Mouse (Mus musculus) intestine, postnatal 0 days (tissue): ENCODE data around the gene Chka. TPM values are rescaled to one million over a fixed set of nuclear protein-coding genes. Genes with fewer than 3 reads are reported as not detected.

Experiments used
- ATAC-seq: fragments of 200-750 bp; cut with Nextera tagmentation; 2 replicates; pipeline ENCODE4 v1.8.0; 2017; ENCODE audit warnings: mild to moderate bottlenecking, moderate TSS enrichment, moderate library complexity
- H3K27ac ChIP-seq: fragments of 300-500 bp; sonication (generic); 2 replicates; pipeline ENCODE4 v1.5.1; 2014; ENCODE audit warnings: mild to moderate bottlenecking, low read depth, low read length, moderate library complexity
- H3K27me3 ChIP-seq: fragments of 300-500 bp; sonication (generic); replicated peaks from 2 replicates; pipeline ENCODE4 v1.6.1; 2014; ENCODE audit warnings: low read length, mixed read lengths; ENCODE audit not compliant: control insufficient read depth, insufficient read depth
- H3K36me3 ChIP-seq: fragments of 300-500 bp; sonication (generic); 2 replicates; pipeline ENCODE4 v1.6.1; 2014; ENCODE audit warnings: mild to moderate bottlenecking, moderate library complexity; ENCODE audit not compliant: control insufficient read depth, insufficient read depth
- H3K4me1 ChIP-seq: fragments of 300-500 bp; sonication (generic); replicated peaks from 2 replicates; pipeline ENCODE4 v1.6.1; 2014; ENCODE audit warnings: antibody characterized with exemption, low read length, mixed read lengths; ENCODE audit not compliant: control insufficient read depth, insufficient read depth
- H3K4me2 ChIP-seq: fragments of 300-500 bp; sonication (generic); replicated peaks from 2 replicates; pipeline ENCODE4 v1.6.1; 2014; ENCODE audit warnings: low read depth, mild to moderate bottlenecking, moderate library complexity
- H3K4me3 ChIP-seq: fragments of 300-500 bp; sonication (generic); 2 replicates; pipeline ENCODE4 v1.5.1; 2014; ENCODE audit warnings: low read depth, low read length
- H3K9ac ChIP-seq: fragments of 300-500 bp; sonication (generic); 2 replicates; pipeline ENCODE4 v1.6.1; 2014; ENCODE audit warnings: mild to moderate bottlenecking, low read depth, low read length
- H3K9me3 ChIP-seq: fragments of 300-500 bp; sonication (generic); 2 replicates; pipeline ENCODE4 v1.6.1; 2016; ENCODE audit warnings: mixed run types; ENCODE audit not compliant: control insufficient read depth
- CTCF ChIP-seq: sonication (generic); IDR thresholded peaks from 2 replicates; pipeline ENCODE4 v1.5.1; 2016; ENCODE audit warnings: low read depth, mild to moderate bottlenecking, control low read depth, antibody characterized with exemption, moderate library complexity
- WGBS: fragments of 180-500 bp; shearing (Covaris S2); extraction: QIAGEN DNeasy Blood & Tissue Kit; methylation state at CpG from one replicate; pipeline ENCODE4 v1.1.7; 2014; 5-methylcytosine and 5-hydroxymethylcytosine counted together
- polyA plus RNA-seq: library from polyadenylated mRNA; unstranded; fragments of >200 nt; fragmentation: Nextera tagmentation; extraction: Ambion mirVana; gene quantifications from 2 replicates; pipeline ENCODE4 v1.2.1, GENCODE M21; 2015

Gene Chka
- polyA plus RNA-seq, 1 experiment from 2014 or later = 113 TPM

DNA sequence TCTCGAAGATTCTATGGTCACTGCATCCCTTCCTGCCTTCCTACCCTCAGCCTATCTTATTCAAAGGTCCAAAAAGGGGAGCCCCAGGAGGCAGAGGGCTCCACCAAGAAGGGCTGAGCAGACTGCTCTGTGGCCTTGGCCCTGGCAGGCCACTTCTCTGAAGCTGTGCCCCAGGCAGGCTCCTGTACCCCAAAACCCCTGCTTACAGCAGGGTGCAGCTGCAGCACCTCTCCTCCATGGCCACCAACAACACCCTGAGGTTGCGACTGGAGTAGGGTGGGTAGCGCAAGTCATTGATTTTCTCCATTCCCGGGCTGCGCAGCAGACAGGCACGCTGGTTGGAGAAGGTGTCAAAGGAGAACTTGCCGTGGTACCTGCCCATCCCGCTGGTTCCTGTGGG, 62.1 kb downstream of the Chka start:
- no peak for TF ChIP-seq CTCF
- no peak for ATAC-seq

DNA sequence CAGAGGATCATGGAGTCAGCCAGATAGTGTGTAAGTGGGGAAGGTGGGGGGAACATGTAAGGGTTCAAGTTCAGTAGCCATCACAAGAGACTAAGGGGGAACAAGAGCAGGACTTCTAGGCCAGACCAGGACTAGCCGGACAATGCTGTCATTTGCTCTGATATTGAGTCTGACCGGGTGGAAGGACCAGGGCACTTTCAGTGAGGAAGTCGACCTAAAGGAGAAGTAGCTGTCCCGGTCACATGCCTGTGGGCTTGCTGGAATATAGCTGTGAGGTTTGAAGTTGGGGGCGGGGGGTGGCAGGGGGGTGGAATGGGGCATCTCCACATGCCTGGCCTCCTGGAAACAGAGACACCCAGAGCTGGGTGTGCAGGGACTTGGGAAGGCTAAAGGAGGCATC, 63.0 kb downstream of the Chka start:
- 92% methylated on average over 5 of the region's 5 CpGs for WGBS
- no peak overlapping the region for H3K27ac ChIP-seq
- no peak for TF ChIP-seq CTCF
- H3K27me3 ChIP-seq = no peaks in the 10 kb centered on the region
- no peak overlapping the region for H3K9ac ChIP-seq
- H3K36me3 ChIP-seq = peaks cover 20% of the 10 kb centered on the region
- H3K9me3 ChIP-seq = no peaks in the 10 kb centered on the region
- H3K4me3 ChIP-seq = no peak overlapping the region
- H3K4me1 ChIP-seq = 0 out of 2 replicates have a peak, but pooled peaks cover 10% of the 10 kb centered on the region
- H3K4me2 ChIP-seq = no peak overlapping the region
- no peak for ATAC-seq

More for the DNA sequence above, 62.1 kb downstream of the Chka start:
- WGBS = 78% methylated on average over 8 of the region's 8 CpGs
- Histone ChIP-seq H3K4me2 (peak overlapping the region; percentile 77), H3K36me3 (peaks cover 23% of the 10 kb centered on the region), H3K9me3 (no peaks in the 10 kb centered on the region), H3K27me3 (no peaks in the 10 kb centered on the region), H3K4me3 (peak overlapping the region; percentile 65), H3K4me1 (0 out of 2 replicates have a peak, but pooled peaks cover 13% of the 10 kb centered on the region), H3K27ac (0 out of 2 replicates have a peak overlapping the region, but pooled peaks have one; percentile 64), H3K9ac (0 out of 2 replicates have a peak overlapping the region, but pooled peaks have one; percentile 57)

- no peak for ATAC-seq
- TF ChIP-seq CTCF = no peak
- H3K27me3 ChIP-seq = no peaks in the 10 kb centered on the region
- H3K4me3 ChIP-seq = no peak overlapping the region
- no peak overlapping the region for H3K9ac ChIP-seq
- H3K4me2 ChIP-seq = no peak overlapping the region
- no peak overlapping the region for H3K27ac ChIP-seq
- no peaks in the 10 kb centered on the region for H3K9me3 ChIP-seq
- no peaks in the 10 kb centered on the region for H3K36me3 ChIP-seq
- 0 out of 2 replicates have a peak, but pooled peaks cover 7% of the 10 kb centered on the region for H3K4me1 ChIP-seq
- WGBS = 69% methylated on average over 11 of the region's 11 CpGs
Observed at GRCm38 (mm10) chr19:3916727-3917126, 65.2 kb downstream of the Chka start.

- Histone ChIP-seq H3K27ac (no peak overlapping the region), H3K27me3 (no peaks in the 10 kb centered on the region), H3K4me1 (0 out of 2 replicates have a peak, but pooled peaks cover 3% of the 10 kb centered on the region), H3K4me3 (no peak overlapping the region), H3K36me3 (no peaks in the 10 kb centered on the region), H3K4me2 (no peak overlapping the region), H3K9ac (no peak overlapping the region), H3K9me3 (no peaks in the 10 kb centered on the region)
- ATAC-seq = no peak
- no peak for TF ChIP-seq CTCF
Observed at GRCm38 (mm10) chr19:3919928-3920327, 68.4 kb downstream of the Chka start.

DNA sequence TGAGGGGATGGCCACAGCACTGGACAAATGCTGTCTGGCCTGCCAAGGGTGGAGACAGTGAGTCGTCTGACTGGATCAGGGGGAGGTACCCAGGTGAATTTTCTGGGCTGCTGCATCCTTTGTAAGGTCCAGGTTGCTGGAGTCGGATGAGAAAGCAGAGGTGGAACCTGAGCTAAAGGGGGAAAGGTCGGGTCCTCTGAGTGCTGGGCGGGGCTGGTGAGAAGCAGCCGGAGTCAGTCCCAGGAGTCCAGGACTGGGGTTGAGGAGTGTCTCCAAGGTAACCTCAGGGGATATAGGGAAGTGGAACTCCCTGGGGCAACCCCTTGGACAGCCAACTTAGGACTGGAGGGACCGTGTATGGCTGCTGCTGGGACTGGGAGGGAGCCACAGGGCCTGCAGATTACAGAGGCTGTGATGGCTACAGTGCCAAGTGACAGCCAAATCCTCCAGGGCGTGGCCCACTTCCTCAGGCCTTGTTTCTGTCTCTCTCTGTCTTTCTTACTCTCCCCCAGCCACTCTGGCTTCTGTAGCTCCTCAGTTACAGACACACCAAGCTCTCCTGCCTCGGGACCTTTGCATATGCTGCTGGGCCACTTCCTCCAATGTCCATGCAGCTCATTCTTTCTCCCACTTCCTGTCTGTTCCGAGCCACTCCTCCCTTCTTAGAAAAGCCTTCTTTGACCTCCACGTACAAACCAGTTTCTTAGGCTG, 71.2 kb downstream of the Chka start:
- 40% methylated on average over 10 of the region's 10 CpGs for WGBS
- H3K4me3 ChIP-seq = no peak overlapping the region
- no peaks in the 10 kb centered on the region for H3K9me3 ChIP-seq
- ATAC-seq = peak; percentile 41; the same call in 1 of the 2 replicates
- H3K9ac ChIP-seq = no peak overlapping the region
- no peak overlapping the region; the same call in 1 of the 2 replicates for H3K27ac ChIP-seq
- H3K36me3 ChIP-seq = no peaks in the 10 kb centered on the region
- H3K4me1 ChIP-seq = 0 out of 2 replicates have a peak, but pooled peaks cover 7% of the 10 kb centered on the region
- no peak overlapping the region for H3K4me2 ChIP-seq
- peak; percentile 23; the same call in 1 of the 2 replicates for TF ChIP-seq CTCF
- no peaks in the 10 kb centered on the region for H3K27me3 ChIP-seq

DNA sequence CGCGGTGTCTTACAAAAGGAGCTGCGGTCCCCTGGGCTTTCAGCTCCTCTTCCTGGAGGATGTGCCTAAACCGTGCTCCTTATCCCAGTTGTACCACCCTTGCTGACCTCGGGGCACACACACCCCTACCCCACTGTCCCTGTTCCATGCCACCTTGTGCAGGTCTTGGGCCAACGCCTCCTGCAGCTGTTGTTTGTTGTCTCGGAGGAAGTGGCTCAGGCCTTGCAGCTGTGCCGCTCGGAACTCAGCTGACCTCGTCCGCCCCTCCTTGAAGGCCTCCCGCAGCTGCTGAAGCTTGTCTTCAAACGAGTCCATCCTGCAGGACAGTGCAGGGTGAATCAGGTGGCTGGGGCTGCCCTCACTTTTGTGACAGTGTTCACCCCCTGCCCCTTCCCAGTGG, 72.0 kb downstream of the Chka start:
- peak; percentile 15; the same call in 1 of the 2 replicates for ATAC-seq
- H3K27me3 ChIP-seq = no peaks in the 10 kb centered on the region
- no peak overlapping the region for H3K4me2 ChIP-seq
- H3K4me3 ChIP-seq = no peak overlapping the region
- no peak for TF ChIP-seq CTCF
- no peaks in the 10 kb centered on the region for H3K9me3 ChIP-seq
- no peak overlapping the region for H3K27ac ChIP-seq
- H3K36me3 ChIP-seq = no peaks in the 10 kb centered on the region
- 0 out of 2 replicates have a peak, but pooled peaks cover 7% of the 10 kb centered on the region for H3K4me1 ChIP-seq
- H3K9ac ChIP-seq = no peak overlapping the region
- 58% methylated on average over 13 of the region's 13 CpGs for whole genome bisulfite sequencing
